Mouse (Mus musculus) hindlimb bud, embryonic 11.5 days (tissue): ENCODE measurements at regions not wholly inside any gene's neighbourhood (a gene's known extent, or its start where the extent isn't known, plus 50 kb on each side); places are given as distances from the start of the nearest gene placed in this dataset.

Experiments used
- DNase-seq: peaks from one replicate; pipeline ENCODE4 v3.0.0-alpha.2; 2012; ENCODE audit warnings: low read depth, low spot score; ENCODE audit errors: extremely low spot score

- DNase-seq = no peak
These were observed 285.1 kb upstream of the Camk1g start for GRCm38 (mm10) chr1:193655076-193655677.

GRCm38 (mm10) chr1:193650275-193650674 lies 280.2 kb upstream of the Camk1g start:
- DNase-seq = no peak

GRCm38 (mm10) chr1:193649400-193649799 lies 279.3 kb upstream of the Camk1g start:
- no peak for DNase-seq

- no peak for DNase-seq
These were observed 277.5 kb upstream of the Camk1g start for GRCm38 (mm10) chr1:193647371-193648270.

- no peak for DNase-seq
These were observed 274.4 kb upstream of the Camk1g start for GRCm38 (mm10) chr1:193644506-193644905.

GRCm38 (mm10) chr1:193636451-193636850 lies 266.4 kb upstream of the Camk1g start:
- DNase-seq = no peak

GRCm38 (mm10) chr1:193632115-193632514 lies 262.0 kb upstream of the Camk1g start:
- no peak for DNase-seq

- no peak for DNase-seq
These were observed 259.8 kb upstream of the Camk1g start for GRCm38 (mm10) chr1:193629887-193630286.

- no peak for DNase-seq
These were observed 257.1 kb upstream of the Camk1g start for GRCm38 (mm10) chr1:193626924-193627849.

- peak; percentile 12 for DNase-seq
These were observed 255.2 kb upstream of the Camk1g start for GRCm38 (mm10) chr1:193625101-193625956.

- DNase-seq = no peak
These were observed 253.5 kb upstream of the Camk1g start for GRCm38 (mm10) chr1:193623571-193623970.

- no peak for DNase-seq
These were observed 248.2 kb upstream of the Camk1g start for GRCm38 (mm10) chr1:193618250-193618649.

- DNase-seq = no peak
These were observed 240.4 kb upstream of the Camk1g start for GRCm38 (mm10) chr1:193610471-193610870.

- DNase-seq = no peak
These were observed 229.8 kb upstream of the Camk1g start for GRCm38 (mm10) chr1:193599895-193600294.

- DNase-seq = no peak
These were observed 229.1 kb upstream of the Camk1g start for GRCm38 (mm10) chr1:193599163-193599562.

GRCm38 (mm10) chr1:193590301-193590829 lies 220.3 kb upstream of the Camk1g start:
- DNase-seq = no peak

- peak; percentile 52 for DNase-seq
These were observed 218.7 kb upstream of the Camk1g start for GRCm38 (mm10) chr1:193588477-193589464.

- no peak for DNase-seq
These were observed 217.2 kb upstream of the Camk1g start for GRCm38 (mm10) chr1:193587317-193587716.

- DNase-seq = no peak
These were observed 216.8 kb upstream of the Camk1g start for GRCm38 (mm10) chr1:193586896-193587295.
